Mouse (Mus musculus): ENCODE results near the gene Gpr137c. TPM values are rescaled to one million over a fixed set of nuclear protein-coding genes. Genes with fewer than 3 reads are reported as not detected.

Gpr137c gene
- polyA plus RNA-seq, 1 experiment from 2014 or later: 1.4 TPM

DNA sequence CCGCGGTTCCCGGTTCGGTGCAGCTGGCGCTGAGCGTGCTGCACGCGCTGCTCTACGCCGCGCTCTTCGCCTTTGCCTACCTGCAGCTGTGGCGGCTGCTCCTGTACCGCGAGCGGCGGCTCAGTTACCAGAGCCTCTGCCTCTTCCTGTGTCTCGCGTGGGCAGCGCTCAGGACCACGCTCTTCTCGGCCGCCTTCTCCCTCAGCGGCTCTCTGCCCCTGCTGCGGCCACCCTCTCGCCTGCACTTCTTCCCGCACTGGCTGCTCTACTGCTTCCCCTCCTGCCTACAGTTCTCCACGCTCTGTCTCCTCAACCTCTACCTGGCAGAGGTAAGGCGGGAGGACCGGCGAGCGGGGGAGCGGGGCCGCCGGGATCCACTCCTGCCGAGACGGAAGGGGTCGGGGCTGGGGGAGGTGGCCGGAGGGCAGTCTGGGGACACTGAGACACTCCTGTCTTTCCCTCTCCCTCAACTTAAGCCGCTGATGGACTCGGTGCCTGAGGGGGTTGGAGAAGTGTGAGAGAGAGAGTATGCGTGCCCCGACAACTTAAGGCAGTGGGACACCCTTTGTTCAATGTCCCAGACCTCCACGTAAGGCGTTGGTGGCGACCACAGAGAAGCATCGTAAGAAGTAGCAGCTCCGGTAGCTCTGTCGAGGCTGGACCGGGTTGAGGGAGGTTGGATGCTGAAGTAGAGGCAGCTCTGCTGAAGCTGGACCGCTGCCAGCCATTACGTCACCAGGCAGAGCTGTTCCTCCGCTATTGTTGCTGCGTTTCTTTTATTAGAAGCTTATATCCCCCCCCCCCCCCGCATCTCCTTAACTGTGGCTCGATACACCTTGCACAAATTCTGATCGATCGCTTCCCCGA, 806 bp downstream of the Gpr137c start, which contains the start of gene Txndc16:
TSS of gene Txndc16 (minus strand) at position 239 of the 867 bp plus-strand sequence.
- under 1% methylated on average over 59 of the region's 59 CpGs for WGBS

DNA sequence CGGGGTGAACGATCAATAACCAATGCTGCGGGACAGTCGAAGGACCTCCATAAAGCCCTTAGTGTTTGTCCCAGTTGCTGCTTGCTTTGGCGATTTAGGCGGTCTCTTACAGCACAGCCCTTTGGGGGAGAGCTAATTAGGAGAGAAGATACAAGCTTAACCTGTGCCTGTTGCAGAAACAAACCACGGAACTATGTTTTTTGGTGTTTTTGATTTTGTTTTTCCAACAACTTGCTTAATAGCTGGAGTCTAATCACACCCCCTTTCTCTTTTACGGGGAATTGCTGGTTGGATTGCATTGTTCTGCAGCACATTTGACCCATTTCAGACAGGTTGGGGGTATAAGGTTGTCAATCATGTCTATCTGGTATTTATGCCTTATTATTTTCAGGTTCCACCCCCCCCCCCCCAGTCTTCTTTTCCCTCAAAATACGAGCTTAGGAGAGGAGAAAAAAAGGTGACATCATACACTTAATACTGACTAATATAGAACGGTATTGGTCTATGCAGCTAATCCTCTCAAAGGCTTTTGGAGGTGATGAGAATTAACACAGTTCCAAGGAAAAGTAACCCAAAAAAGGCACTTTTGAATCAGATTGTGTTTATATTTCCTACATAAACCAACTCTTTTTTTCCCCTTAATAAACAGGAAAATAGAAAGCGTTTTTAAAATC, 1.6 kb downstream of the Gpr137c start:
- ATAC-seq (ENCODE audit: borderline replicate concordance, extremely low read depth, low FRiP score, low TSS enrichment): no peak
- Histone ChIP-seq H3K4me2 (peak overlapping the region; percentile 93), H3K27ac (no peak overlapping the region), H3K36me3 (no peaks in the 10 kb centered on the region), H3K9me3 (no peaks in the 10 kb centered on the region), H3K27me3 (no peaks in the 10 kb centered on the region), H3K4me1 (peaks cover 8% of the 10 kb centered on the region), H3K9ac (peak overlapping the region; percentile 61), H3K4me3 (peak overlapping the region; percentile 68)
- 5% methylated on average over 11 of the region's 11 CpGs for WGBS

More for the DNA sequence above, 806 bp downstream of the Gpr137c start, which contains the start of gene Txndc16:
- peak within 1 kb of the TSS; percentile 68 for H3K4me3 ChIP-seq
- peak within 1 kb of the TSS; percentile 61 for H3K9ac ChIP-seq
- H3K9me3 ChIP-seq: no peaks in the 10 kb centered on the region
- peak within 1 kb of the TSS; percentile 92 for H3K27ac ChIP-seq
- no peaks in the 10 kb centered on the region for H3K27me3 ChIP-seq
- ATAC-seq (ENCODE audit: borderline replicate concordance, extremely low read depth, low FRiP score, low TSS enrichment): peak; percentile 21; the same call in 1 of the 2 replicates
- H3K4me2 ChIP-seq: peak within 1 kb of the TSS; percentile 93
- H3K36me3 ChIP-seq: no peaks in the 10 kb centered on the region
- H3K4me1 ChIP-seq: peaks cover 8% of the 10 kb centered on the region

DNA sequence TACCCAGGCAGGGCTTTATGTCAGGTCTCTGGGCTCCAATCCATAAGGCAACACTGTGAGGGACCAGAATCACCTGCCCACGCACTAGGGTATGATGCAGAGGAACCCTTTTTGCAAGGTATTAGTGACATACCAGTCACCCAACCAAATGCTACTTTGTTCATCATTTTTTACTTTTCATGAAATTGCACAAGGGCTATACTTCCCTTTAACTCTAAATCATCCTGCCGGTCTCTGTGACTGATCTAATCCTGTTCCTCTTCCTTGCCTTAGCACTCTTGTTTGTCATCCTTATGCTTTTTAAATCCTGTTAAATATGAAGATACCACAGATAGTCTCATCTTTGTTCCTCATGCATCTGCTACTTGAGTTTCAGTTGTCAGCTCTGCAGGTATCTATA, 19.5 kb downstream of the Gpr137c start:
- 72% methylated on average over 2 of the region's 2 CpGs for WGBS
- no peaks in the 10 kb centered on the region for H3K27me3 ChIP-seq
- H3K9ac ChIP-seq: no peak overlapping the region
- H3K9me3 ChIP-seq: no peaks in the 10 kb centered on the region
- no peak overlapping the region for H3K4me2 ChIP-seq
- no peaks in the 10 kb centered on the region for H3K4me1 ChIP-seq
- H3K4me3 ChIP-seq: no peak overlapping the region
- ATAC-seq (ENCODE audit: borderline replicate concordance, extremely low read depth, low FRiP score, low TSS enrichment): no peak
- no peak overlapping the region for H3K27ac ChIP-seq
- H3K36me3 ChIP-seq: no peaks in the 10 kb centered on the region

DNA sequence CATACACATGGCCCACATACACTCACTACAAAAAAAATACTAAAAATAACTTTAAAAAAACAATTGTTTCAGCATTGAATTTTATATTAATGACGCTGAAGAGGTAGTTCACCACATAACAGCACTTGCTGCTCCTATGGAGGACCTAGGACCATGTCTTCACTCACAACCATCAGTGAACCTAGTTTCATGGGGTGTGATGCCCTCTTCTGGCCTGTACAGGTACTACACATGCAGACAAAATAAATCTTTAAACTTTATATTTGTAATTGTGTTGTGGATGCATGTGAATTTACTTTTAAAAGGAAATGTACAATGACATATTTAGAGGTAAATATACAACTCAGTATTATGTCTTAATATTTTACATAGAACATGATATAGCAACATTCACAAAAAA, 22.1 kb downstream of the Gpr137c start:
- no peak overlapping the region for H3K27ac ChIP-seq
- no peak for ATAC-seq (ENCODE audit: borderline replicate concordance, extremely low read depth, low FRiP score, low TSS enrichment)
- H3K4me3 ChIP-seq: no peak overlapping the region
- H3K9me3 ChIP-seq: no peaks in the 10 kb centered on the region
- 56% methylated on average over 1 of the region's 1 CpGs for WGBS
- no peak overlapping the region for H3K4me2 ChIP-seq
- H3K4me1 ChIP-seq: no peaks in the 10 kb centered on the region
- no peaks in the 10 kb centered on the region for H3K36me3 ChIP-seq
- no peaks in the 10 kb centered on the region for H3K27me3 ChIP-seq
- no peak overlapping the region for H3K9ac ChIP-seq

DNA sequence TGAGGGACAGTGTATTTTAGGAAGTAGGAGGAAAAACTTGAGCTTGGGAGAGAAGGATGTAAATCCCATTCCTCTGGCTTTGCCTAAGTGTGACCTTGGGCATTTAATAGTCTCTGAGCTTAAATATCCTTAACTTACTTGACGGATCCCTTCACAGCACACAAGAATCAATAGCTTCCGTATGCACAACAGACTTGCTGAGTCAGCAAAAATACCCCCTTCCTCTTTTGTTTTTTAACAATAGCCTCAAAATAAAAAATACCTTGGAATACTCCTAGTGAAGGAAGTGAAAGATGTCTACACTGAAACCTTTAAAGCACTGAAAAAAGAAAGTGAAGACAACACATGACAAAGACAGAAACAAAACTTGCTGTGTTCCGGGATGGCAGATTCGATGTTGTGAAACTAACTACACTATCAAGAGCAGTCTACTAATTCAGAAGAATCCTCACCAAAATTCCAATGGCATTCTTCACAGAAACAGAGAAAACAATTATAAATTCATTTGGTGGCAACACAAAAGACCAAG, 32.1 kb downstream of the Gpr137c start:
- Histone ChIP-seq H3K36me3 (no peaks in the 10 kb centered on the region), H3K27me3 (no peaks in the 10 kb centered on the region), H3K4me2 (no peak overlapping the region), H3K27ac (no peak overlapping the region), H3K9me3 (no peaks in the 10 kb centered on the region), H3K4me3 (no peak overlapping the region), H3K4me1 (no peaks in the 10 kb centered on the region), H3K9ac (no peak overlapping the region)
- no peak for ATAC-seq (ENCODE audit: borderline replicate concordance, extremely low read depth, low FRiP score, low TSS enrichment)
- WGBS: 85% methylated on average over 4 of the region's 4 CpGs

DNA sequence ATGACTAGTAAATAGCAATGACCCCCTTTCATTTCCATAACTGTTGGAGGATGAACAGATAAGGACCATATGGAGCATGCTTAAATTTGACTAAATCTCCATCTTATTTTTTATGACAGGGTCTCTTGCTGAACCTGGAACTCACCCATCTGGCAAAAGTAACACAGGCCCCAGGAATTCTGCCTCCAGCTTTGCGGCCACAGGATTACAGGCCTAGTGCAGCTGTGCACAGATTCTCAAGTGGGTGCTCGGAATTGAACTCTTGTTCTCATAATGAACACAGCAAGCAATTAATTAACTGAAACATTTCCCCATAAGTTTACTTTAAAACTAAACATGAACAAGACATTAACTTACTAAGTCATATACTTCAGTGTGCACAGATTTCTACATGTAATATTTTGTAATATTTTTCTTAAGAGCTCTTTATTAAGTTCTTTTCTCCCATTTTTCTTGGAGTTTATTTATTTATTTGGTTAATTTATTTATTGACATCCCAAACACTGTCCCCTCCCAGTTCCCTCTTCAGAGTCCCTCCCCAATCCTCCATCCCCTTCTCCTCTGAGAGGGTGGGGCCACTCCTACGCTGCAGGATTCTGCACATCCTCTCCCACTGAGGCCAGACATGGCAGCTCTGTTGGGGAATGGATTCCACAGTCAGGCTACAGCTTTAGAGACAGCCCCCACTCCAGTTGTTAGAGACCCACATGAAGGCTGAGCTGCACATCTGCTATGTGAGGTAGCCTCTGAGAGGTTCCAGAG, 44.5 kb downstream of the Gpr137c start:
- Histone ChIP-seq H3K9ac (no peak overlapping the region), H3K27me3 (no peaks in the 10 kb centered on the region), H3K4me3 (no peak overlapping the region), H3K27ac (no peak overlapping the region), H3K4me2 (no peak overlapping the region), H3K36me3 (no peaks in the 10 kb centered on the region), H3K9me3 (no peaks in the 10 kb centered on the region), H3K4me1 (no peaks in the 10 kb centered on the region)
- 74% methylated on average over 3 of the region's 3 CpGs for WGBS
- ATAC-seq (ENCODE audit: borderline replicate concordance, extremely low read depth, low FRiP score, low TSS enrichment): no peak

DNA sequence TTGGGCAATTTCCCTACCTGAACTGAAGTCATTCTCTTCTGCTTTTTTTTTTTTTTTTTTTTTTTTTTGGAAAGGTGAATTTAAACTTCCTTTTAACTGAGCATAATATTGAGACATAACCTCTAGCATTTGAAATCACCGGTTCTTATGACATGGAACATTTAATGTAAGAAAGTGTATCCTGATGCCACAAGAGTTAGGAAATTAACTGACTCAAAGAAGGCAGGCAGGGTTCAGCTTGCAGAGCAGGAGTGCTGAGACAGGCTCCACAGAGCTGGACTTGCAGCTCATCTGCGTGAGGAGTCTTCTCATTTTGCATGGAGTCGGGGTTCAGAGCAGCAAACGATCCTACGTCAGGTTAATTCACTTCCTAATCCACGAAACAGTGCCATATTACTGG, 56.3 kb downstream of the Gpr137c start:
- Histone ChIP-seq H3K4me3 (no peak overlapping the region), H3K4me2 (no peak overlapping the region), H3K36me3 (no peaks in the 10 kb centered on the region), H3K9ac (no peak overlapping the region), H3K27ac (no peak overlapping the region), H3K27me3 (no peaks in the 10 kb centered on the region), H3K4me1 (no peaks in the 10 kb centered on the region), H3K9me3 (no peaks in the 10 kb centered on the region)
- 86% methylated on average over 6 of the region's 6 CpGs for WGBS
- ATAC-seq (ENCODE audit: borderline replicate concordance, extremely low read depth, low FRiP score, low TSS enrichment): no peak

DNA sequence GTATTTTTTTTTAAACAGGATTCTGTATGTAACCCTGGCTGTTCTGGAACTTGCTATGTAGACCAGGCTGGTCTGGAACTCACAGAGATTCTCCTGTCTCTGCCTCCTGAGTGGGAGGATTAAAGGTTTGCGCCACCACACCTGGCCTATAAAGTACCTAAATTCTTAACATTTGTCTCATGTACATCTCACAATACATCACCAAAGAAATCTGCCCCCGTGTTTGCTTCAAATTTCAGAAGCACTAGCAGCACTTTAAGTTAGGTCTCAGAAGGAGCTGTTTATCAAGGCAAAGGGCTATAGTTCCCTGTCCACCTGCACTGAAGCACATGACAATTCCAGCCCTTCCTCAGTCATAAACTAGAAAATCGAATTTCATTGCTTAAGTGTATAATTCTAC, 62.5 kb downstream of the Gpr137c start:
- no peaks in the 10 kb centered on the region for H3K27me3 ChIP-seq
- H3K9me3 ChIP-seq: no peaks in the 10 kb centered on the region
- H3K4me3 ChIP-seq: no peak overlapping the region
- H3K4me2 ChIP-seq: no peak overlapping the region
- no peak for ATAC-seq (ENCODE audit: borderline replicate concordance, extremely low read depth, low FRiP score, low TSS enrichment)
- H3K9ac ChIP-seq: no peak overlapping the region
- H3K36me3 ChIP-seq: 0 out of 2 replicates have a peak, but pooled peaks cover 3% of the 10 kb centered on the region
- no peak overlapping the region for H3K27ac ChIP-seq
- WGBS: 79% methylated on average over 3 of the region's 3 CpGs
- H3K4me1 ChIP-seq: no peaks in the 10 kb centered on the region

DNA sequence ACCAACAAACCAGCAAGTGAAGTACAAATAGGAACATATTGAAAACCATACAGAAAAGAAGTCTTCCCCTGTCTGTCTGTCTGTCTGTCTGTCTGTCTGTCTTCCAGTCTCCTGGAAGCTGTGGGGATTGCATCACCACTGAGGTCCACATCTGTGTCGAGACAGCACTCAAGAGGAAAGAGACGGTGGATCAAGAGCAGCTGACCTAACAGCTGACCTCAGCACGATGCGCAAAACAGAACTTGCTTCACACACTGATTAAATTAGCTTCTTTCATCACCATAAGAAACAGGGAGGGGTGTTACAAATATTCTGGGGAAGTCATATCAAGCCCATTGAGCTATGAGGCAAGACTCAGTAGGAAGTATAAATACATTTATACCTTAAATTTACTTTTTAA, 72.1 kb downstream of the Gpr137c start:
- Histone ChIP-seq H3K9me3 (no peaks in the 10 kb centered on the region), H3K9ac (no peak overlapping the region), H3K27me3 (no peaks in the 10 kb centered on the region), H3K4me2 (no peak overlapping the region), H3K4me3 (no peak overlapping the region), H3K27ac (no peak overlapping the region), H3K36me3 (peaks cover 16% of the 10 kb centered on the region; the same call in 1 of the 2 replicates), H3K4me1 (no peaks in the 10 kb centered on the region)
- no peak for ATAC-seq (ENCODE audit: borderline replicate concordance, extremely low read depth, low FRiP score, low TSS enrichment)
- 77% methylated on average over 4 of the region's 4 CpGs for WGBS

DNA sequence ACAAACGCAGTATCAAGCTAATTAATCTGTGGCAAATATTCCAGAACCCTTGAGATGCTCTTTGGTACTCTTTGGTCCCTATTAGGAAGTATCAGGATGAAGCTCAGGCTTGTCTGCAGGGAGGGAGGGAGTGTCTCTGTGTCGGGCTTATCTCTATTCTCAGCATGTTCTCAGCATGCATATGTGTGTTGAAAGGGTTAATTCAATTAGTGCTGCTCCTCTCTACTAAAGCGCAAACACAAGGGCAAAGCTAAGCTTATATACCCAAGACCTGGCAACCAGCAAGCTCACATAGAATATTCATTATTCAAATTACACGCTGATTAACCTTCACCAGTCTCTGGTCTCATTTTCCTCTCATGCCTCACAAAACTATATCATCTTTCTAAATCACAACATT, 84.4 kb downstream of the Gpr137c start:
- no peak overlapping the region for H3K4me2 ChIP-seq
- ATAC-seq (ENCODE audit: borderline replicate concordance, extremely low read depth, low FRiP score, low TSS enrichment): no peak
- WGBS: 66% methylated on average over 4 of the region's 4 CpGs
- no peak overlapping the region for H3K27ac ChIP-seq
- H3K4me3 ChIP-seq: no peak overlapping the region
- H3K9ac ChIP-seq: no peak overlapping the region
- peaks cover 25% of the 10 kb centered on the region for H3K36me3 ChIP-seq
- H3K4me1 ChIP-seq: no peaks in the 10 kb centered on the region
- H3K9me3 ChIP-seq: no peaks in the 10 kb centered on the region
- H3K27me3 ChIP-seq: no peaks in the 10 kb centered on the region

DNA sequence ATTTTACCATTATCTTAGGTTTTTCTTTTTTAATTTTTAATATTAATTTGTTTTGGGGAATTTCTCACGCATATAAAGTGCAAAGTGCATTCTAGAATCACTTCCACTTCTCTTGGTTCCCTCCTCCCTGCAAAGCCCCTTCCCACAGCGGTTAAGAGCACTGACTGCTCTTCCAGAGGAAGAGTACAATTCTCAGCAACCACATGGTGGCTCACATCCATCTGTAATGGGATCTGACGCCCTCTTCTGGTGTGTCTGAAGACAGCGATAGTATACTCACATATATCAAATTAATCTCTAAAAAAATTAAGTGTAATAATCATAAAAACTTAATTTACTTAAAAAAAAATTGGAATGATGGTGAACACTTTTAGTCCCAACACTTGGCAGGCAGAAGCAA, 84.9 kb downstream of the Gpr137c start:
- Histone ChIP-seq H3K4me3 (no peak overlapping the region), H3K27ac (no peak overlapping the region), H3K4me2 (no peak overlapping the region), H3K36me3 (peaks cover 21% of the 10 kb centered on the region), H3K9ac (no peak overlapping the region), H3K27me3 (no peaks in the 10 kb centered on the region), H3K9me3 (no peaks in the 10 kb centered on the region), H3K4me1 (no peaks in the 10 kb centered on the region)
- no peak for ATAC-seq (ENCODE audit: borderline replicate concordance, extremely low read depth, low FRiP score, low TSS enrichment)
- WGBS: 67% methylated on average over 4 of the region's 4 CpGs

Measured in lung, embryonic 15.5 days (tissue).